Mouse (Mus musculus): Measurements from ENCODE around the gene Ing1. TPM values are rescaled to one million over a fixed set of nuclear protein-coding genes. Genes with fewer than 3 reads are reported as not detected.

Ing1 gene
- polyA plus RNA-seq, 1 experiment from 2014 or later = 21.0 TPM

DNA sequence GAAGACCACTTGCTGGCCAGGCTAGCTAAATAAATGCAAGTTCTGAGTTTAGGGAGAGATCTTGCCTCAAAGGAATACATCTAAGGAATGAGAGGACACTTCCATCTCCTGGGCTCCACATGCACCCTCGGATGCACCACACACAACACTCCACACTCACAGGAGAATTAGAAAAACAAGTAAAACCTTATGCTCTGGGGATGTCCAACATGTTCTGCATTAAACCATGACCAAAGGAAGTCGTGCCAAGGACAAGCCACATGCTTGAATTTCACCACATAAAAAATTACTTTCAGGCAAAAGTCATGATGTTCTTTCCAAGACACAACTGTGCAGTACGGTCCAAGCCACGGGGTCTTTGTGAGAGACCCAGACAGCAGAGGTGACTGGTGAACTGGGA is 36.5 kb downstream of the Ing1 start:
- no peaks in the 10 kb centered on the region for H3K9me3 ChIP-seq
- no peak overlapping the region for H3K27ac ChIP-seq (replicated peaks)
- H3K36me3 ChIP-seq = no peaks in the 10 kb centered on the region
- peaks cover 21% of the 10 kb centered on the region for H3K4me1 ChIP-seq
- no peak overlapping the region for H3K4me3 ChIP-seq
- 77% methylated on average over 4 of the region's 4 CpGs for whole genome bisulfite sequencing
- H3K4me2 ChIP-seq = peak overlapping the region; percentile 21
- H3K27me3 ChIP-seq (replicated peaks) = no peaks in the 10 kb centered on the region
- no peak for ATAC-seq (ENCODE audit: extremely low read depth, insufficient number of reproducible peaks, low FRiP score, low TSS enrichment)
- no peak overlapping the region for H3K9ac ChIP-seq

DNA sequence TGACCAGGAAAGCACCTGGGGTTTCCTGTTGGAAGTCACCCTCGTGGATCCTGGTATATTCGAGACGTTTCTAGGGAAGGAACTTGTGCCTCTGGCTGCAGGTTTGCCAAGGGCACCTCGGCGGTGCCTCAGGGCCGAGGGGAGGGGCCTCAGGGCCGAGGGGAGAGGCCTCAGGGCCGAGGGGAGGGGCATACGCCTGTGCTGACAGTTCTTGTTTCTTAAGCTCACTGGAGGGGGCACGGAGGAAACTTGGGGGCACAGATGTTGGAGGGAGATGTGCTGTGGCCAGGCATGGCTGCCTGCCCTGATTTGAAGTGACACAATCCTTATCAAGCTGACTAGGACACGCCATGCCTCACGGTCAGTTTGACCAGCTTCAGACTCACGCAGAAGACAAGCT is 36.9 kb downstream of the Ing1 start:
- H3K9me3 ChIP-seq = no peaks in the 10 kb centered on the region
- peak overlapping the region; percentile 21 for H3K4me2 ChIP-seq
- H3K27ac ChIP-seq (replicated peaks) = no peak overlapping the region
- no peaks in the 10 kb centered on the region for H3K27me3 ChIP-seq (replicated peaks)
- H3K36me3 ChIP-seq = no peaks in the 10 kb centered on the region
- ATAC-seq (ENCODE audit: extremely low read depth, insufficient number of reproducible peaks, low FRiP score, low TSS enrichment) = no peak
- 32% methylated on average over 13 of the region's 13 CpGs for WGBS
- H3K4me3 ChIP-seq = no peak overlapping the region
- no peak overlapping the region for H3K9ac ChIP-seq
- H3K4me1 ChIP-seq = peaks cover 21% of the 10 kb centered on the region

DNA sequence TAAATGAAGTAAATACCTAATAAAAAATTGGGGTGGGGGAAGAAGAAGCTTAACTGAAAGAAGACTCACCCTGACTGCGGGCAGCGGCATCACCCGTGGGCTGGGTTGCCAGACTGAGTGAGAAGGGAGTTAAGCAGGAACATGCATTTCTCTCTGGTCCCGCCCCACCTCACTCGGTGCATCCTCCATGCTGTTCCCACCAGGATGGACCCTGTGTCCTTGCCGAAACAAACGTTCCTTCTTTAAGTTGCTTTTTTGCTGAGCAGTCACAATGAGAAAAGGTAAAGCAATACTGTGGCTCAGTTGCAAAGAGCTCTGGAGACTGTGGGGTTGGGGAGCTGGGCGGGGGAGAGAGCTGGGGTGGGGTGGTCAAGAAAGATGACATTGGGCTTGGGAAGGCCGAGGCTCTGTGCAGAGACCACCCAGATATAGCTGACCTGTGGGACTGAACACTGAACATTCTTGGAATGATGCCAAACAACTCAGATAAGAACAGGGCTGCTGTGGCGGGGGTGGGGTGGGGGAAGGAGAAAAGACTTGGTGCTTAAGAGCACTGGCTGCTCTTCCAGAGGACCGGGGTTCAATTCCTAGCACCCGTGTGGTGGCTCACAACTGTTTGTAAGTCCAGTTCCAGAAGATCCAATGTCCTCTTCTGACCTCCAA is 38.0 kb downstream of the Ing1 start:
- Histone ChIP-seq H3K27ac (replicated peaks) (peak overlapping the region; percentile 32; the same call in 1 of the 2 replicates), H3K4me1 (peaks cover 21% of the 10 kb centered on the region), H3K9me3 (no peaks in the 10 kb centered on the region), H3K27me3 (replicated peaks) (no peaks in the 10 kb centered on the region), H3K4me3 (no peak overlapping the region), H3K36me3 (no peaks in the 10 kb centered on the region), H3K9ac (no peak overlapping the region), H3K4me2 (no peak overlapping the region)
- 41% methylated on average over 12 of the region's 12 CpGs for WGBS
- ATAC-seq (ENCODE audit: extremely low read depth, insufficient number of reproducible peaks, low FRiP score, low TSS enrichment) = no peak; the same call in 1 of the 2 replicates

DNA sequence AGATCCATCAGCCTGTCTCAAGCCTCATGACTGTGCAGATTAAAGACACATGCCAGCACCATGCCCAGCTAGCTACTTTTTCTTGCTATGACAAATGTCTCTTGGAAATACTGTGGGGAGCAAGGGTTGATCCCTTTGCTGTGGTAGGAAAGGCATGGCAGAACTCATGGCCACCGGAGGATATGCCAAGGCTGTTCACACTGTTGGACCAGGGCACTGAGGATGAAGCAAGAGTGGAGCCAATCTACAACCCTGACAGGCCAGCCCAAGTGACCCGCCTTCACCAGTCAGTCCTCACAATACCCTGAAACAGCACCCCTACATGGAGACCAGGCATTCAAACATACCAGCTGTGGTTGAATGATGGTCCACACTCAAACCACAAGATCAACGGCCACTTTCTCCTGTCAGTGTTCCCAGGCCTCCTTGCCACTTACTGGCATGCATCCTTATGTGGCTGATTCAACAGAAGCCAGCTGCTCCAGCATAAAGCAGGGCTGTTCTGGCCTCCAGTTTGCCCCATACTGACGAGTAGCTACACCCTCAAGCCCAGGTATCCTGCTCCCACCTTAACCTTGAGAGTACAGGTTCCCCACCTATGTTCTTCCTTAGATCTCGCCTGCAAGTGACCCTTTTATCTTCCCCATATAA is 45.1 kb downstream of the Ing1 start:
- Histone ChIP-seq H3K4me1 (no peaks in the 10 kb centered on the region), H3K27ac (replicated peaks) (no peak overlapping the region), H3K4me2 (no peak overlapping the region), H3K9ac (no peak overlapping the region), H3K4me3 (no peak overlapping the region), H3K36me3 (peaks cover 6% of the 10 kb centered on the region), H3K9me3 (no peaks in the 10 kb centered on the region), H3K27me3 (replicated peaks) (no peaks in the 10 kb centered on the region)
- no peak for ATAC-seq (ENCODE audit: extremely low read depth, insufficient number of reproducible peaks, low FRiP score, low TSS enrichment)
- WGBS = 73% methylated on average over 5 of the region's 5 CpGs

DNA sequence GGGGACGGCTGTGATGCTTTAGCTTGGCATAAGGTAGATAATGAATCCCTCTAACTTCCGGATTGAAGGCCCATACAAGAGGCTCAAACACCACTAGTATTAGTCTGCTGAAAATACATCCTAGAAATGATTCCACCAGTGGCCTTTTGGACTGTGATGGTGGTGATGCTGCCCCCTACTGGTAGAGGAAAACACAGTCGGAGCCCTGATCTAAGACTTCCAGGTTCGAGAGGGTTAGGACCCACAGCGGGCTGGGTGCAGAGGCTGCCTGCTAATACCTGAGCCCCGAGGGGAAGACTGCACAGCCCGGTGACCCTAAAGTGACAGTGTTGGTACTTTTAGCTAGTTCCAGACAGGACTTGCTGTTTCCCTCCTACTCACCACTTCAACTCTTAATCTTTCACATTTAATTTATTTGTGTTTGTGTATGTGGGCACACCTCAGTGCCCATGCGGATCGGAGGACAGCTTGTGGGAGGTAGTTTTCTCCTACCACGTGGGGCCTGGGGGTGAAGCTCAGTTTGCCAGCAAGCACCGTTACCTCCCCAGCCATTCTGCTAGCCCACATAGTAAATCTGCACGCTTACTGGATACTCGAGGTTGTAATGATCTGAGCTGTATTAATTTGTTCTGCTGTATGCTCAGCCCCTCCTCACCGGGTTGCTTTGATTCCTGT is 46.8 kb downstream of the Ing1 start:
- WGBS = 39% methylated on average over 14 of the region's 14 CpGs
- H3K36me3 ChIP-seq = peaks cover 19% of the 10 kb centered on the region
- peak overlapping the region; percentile 2; the same call in 1 of the 2 replicates for H3K9ac ChIP-seq
- no peak overlapping the region for H3K27ac ChIP-seq (replicated peaks)
- no peak overlapping the region for H3K4me3 ChIP-seq
- no peak overlapping the region for H3K4me2 ChIP-seq
- no peaks in the 10 kb centered on the region for H3K27me3 ChIP-seq (replicated peaks)
- no peak for ATAC-seq (ENCODE audit: extremely low read depth, insufficient number of reproducible peaks, low FRiP score, low TSS enrichment)
- H3K9me3 ChIP-seq = no peaks in the 10 kb centered on the region
- H3K4me1 ChIP-seq = no peaks in the 10 kb centered on the region

DNA sequence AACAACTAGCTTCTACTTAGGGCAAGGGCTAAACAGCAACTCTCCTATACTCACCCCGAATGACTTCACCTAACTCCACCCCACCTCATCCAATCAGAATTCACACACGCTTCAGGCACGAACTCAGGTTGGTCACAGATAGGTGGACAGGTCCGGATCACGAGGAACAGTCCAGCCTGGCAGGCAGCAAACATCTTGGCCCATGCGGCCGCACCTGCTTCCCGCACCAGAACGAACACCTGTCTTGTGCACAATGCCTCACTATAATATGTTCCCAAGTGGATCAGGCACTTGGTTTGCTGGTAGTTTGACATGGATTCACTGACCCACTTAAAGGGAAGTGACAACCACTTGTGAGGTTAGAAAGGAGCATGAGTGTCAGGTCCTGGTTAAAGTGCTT is 53.5 kb downstream of the Ing1 start:
- no peak overlapping the region for H3K4me3 ChIP-seq
- no peak overlapping the region for H3K27ac ChIP-seq (replicated peaks)
- H3K4me2 ChIP-seq = no peak overlapping the region
- peaks cover 83% of the 10 kb centered on the region for H3K36me3 ChIP-seq
- no peak for ATAC-seq (ENCODE audit: extremely low read depth, insufficient number of reproducible peaks, low FRiP score, low TSS enrichment)
- no peak overlapping the region for H3K9ac ChIP-seq
- H3K4me1 ChIP-seq = no peaks in the 10 kb centered on the region
- WGBS = 93% methylated on average over 9 of the region's 9 CpGs
- no peaks in the 10 kb centered on the region for H3K9me3 ChIP-seq
- no peaks in the 10 kb centered on the region for H3K27me3 ChIP-seq (replicated peaks)

Other genes starting within 250 kb of the Ing1 start
- 66.9 and 71.5 TPM in 2 replicates for gene Col4a2, start 242.8 kb upstream of the Ing1 start, polyA plus RNA-seq (2015; fragmentation: Nextera tagmentation; extraction: Ambion mirVana)
- 164 TPM in 2 replicates for gene Col4a1, start 242.7 kb upstream of the Ing1 start, polyA plus RNA-seq (2015; fragmentation: Nextera tagmentation; extraction: Ambion mirVana)
- 28.1 and 30.1 TPM in 2 replicates for gene Rab20, start 76.9 kb upstream of the Ing1 start, polyA plus RNA-seq (2015; fragmentation: Nextera tagmentation; extraction: Ambion mirVana)
- 73.5 and 77.8 TPM in 2 replicates for gene Naxd, start 58.1 kb upstream of the Ing1 start, polyA plus RNA-seq (2015; fragmentation: Nextera tagmentation; extraction: Ambion mirVana)
- 24.8 and 27.1 TPM in 2 replicates for gene Cars2, start 4.8 kb upstream of the Ing1 start, polyA plus RNA-seq (2015; fragmentation: Nextera tagmentation; extraction: Ambion mirVana)
- 51.4 and 55.3 TPM in 2 replicates for gene Ankrd10, start 80.2 kb downstream of the Ing1 start, polyA plus RNA-seq (2015; fragmentation: Nextera tagmentation; extraction: Ambion mirVana)
- not detected in 2 replicates for gene 1700016D06Rik, start 145.5 kb downstream of the Ing1 start, polyA plus RNA-seq (2015; fragmentation: Nextera tagmentation; extraction: Ambion mirVana)
- gene Arhgef7, start 172.2 kb downstream of the Ing1 start, polyA plus RNA-seq (2015; fragmentation: Nextera tagmentation; extraction: Ambion mirVana) = 44.8 and 45.8 TPM in 2 replicates

All from heart, embryonic 13.5 days (tissue).